Mouse (Mus musculus) liver, adult 2 months (tissue): Measurements from ENCODE around the gene Vcp. TPM values are rescaled to one million over a fixed set of nuclear protein-coding genes. Genes with fewer than 3 reads are reported as not detected.
A peak's percentile ranks its signal among the peaks of the same experiment; 100 is the strongest.

Source experiments
- DNase-seq: peaks from one replicate; pipeline ENCODE4 v3.0.0-alpha.2; 2011; ENCODE audit warnings: low read depth, low spot score; ENCODE audit errors: extremely low read depth
- H3K27ac ChIP-seq: fragments of 200-500 bp; replicated peaks from 2 replicates; pipeline ENCODE4 v1.5.1; 2012; ENCODE audit warnings: low read depth, mild to moderate bottlenecking, control low read depth, inconsistent platforms, low read length; ENCODE audit not compliant: insufficient read depth
- H3K27me3 ChIP-seq: fragments of 200-500 bp; 2 replicates; pipeline ENCODE4 v1.6.1; 2012; ENCODE audit warnings: mild to moderate bottlenecking, moderate library complexity, low read length, inconsistent platforms; ENCODE audit not compliant: control insufficient read depth, insufficient read depth
- H3K36me3 ChIP-seq: fragments of 200-500 bp; 2 replicates; pipeline ENCODE4 v1.6.1; 2012; ENCODE audit warnings: low read length, inconsistent platforms; ENCODE audit not compliant: control insufficient read depth, insufficient read depth
- H3K4me1 ChIP-seq: fragments of 200-500 bp; 2 replicates; pipeline ENCODE4 v1.6.1; 2011; ENCODE audit warnings: low read length; ENCODE audit not compliant: control insufficient read depth, insufficient read depth
- H3K4me3 ChIP-seq: fragments of 200-500 bp; 2 replicates; pipeline ENCODE4 v1.5.1; 2011; ENCODE audit warnings: low read depth, mild to moderate bottlenecking, control low read depth, low read length, moderate library complexity; ENCODE audit not compliant: insufficient read depth
- H3K79me2 ChIP-seq: fragments of 200-500 bp; 2 replicates; pipeline ENCODE4 v1.6.1; 2012; ENCODE audit warnings: inconsistent platforms, mild to moderate bottlenecking, low read length, moderate library complexity; ENCODE audit not compliant: control insufficient read depth, insufficient read depth
- H3K9ac ChIP-seq: fragments of 200-500 bp; 2 replicates; pipeline ENCODE4 v1.6.1; 2012; ENCODE audit warnings: low read depth, mild to moderate bottlenecking, control low read depth, inconsistent platforms, low read length
- CTCF ChIP-seq: fragments of 200-500 bp; IDR thresholded peaks from 2 replicates; pipeline ENCODE4 v1.5.1; 2011; ENCODE audit warnings: low read depth, low read length, control low read depth
- POLR2A ChIP-seq: fragments of 200-500 bp; IDR thresholded peaks from 2 replicates; pipeline ENCODE4 v1.6.1; 2011; ENCODE audit warnings: low read length, control low read depth; ENCODE audit not compliant: insufficient read depth; ENCODE audit errors: extremely low read depth
- WGBS: fragments of 180-500 bp; shearing (Covaris S2); methylation state at CpG from one replicate; pipeline ENCODE4 v1.1.7; 2018; 5-methylcytosine and 5-hydroxymethylcytosine counted together
- polyA plus RNA-seq: library from polyadenylated mRNA; depleted of rRNA; stranded (reverse); fragments of >200 nt; gene quantifications from 2 replicates; pipeline ENCODE4 v1.2.3, GENCODE M21; 2012
- total RNA-seq: library from RNA; depleted of rRNA; stranded (reverse); fragments of >200 nt; gene quantifications from 2 replicates; pipeline ENCODE4 v1.2.3, GENCODE M21; 2014

Gene Vcp
- total and polyA plus RNA-seq, 2 experiments: 157 to 182 TPM

- peaks cover 6% of the 10 kb centered on the region; the same call in 1 of the 2 replicates for H3K4me1 ChIP-seq
- no peak for DNase-seq
- no peak overlapping the region for H3K4me3 ChIP-seq
- 70% methylated on average over 10 of the region's 10 CpGs for WGBS
- no peaks in the 10 kb centered on the region for H3K27me3 ChIP-seq
- no peak overlapping the region for H3K9ac ChIP-seq
- no peaks in the 10 kb centered on the region for H3K36me3 ChIP-seq
- TF ChIP-seq POLR2A (no peak), CTCF (no peak)
- H3K27ac ChIP-seq: no peak overlapping the region
- no peaks in the 10 kb centered on the region for H3K79me2 ChIP-seq
These were observed 53.5 kb downstream of the Vcp start for GRCm38 (mm10) chr4:42946733-42947290.

DNA sequence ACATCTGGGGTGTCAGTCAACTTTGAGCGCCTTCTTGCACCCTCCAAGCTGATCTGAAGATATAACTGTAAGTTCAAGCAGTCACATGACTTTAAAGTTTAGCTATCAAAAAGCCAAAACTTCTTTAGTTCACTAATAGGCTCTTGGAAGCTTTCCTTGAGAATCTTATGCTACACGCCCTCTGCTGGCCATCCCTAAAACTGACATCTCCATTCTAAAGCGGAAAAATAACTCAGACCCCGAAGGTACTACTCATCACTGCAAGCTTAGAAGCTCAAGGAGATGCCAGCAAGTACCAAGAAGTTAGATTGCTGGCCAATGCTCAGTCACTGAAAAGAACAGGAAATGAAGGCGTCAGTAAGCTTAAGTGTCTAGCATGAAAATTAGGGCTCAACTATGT lies 54.4 kb downstream of the Vcp start:
- no peaks in the 10 kb centered on the region for H3K79me2 ChIP-seq
- H3K4me3 ChIP-seq: no peak overlapping the region
- no peaks in the 10 kb centered on the region for H3K36me3 ChIP-seq
- peak; percentile 24 for DNase-seq
- 8% methylated on average over 5 of the region's 5 CpGs for WGBS
- H3K27ac ChIP-seq: no peak overlapping the region
- peak; percentile 25; the same call in 1 of the 2 replicates for TF ChIP-seq CTCF
- no peak for TF ChIP-seq POLR2A
- peaks cover 6% of the 10 kb centered on the region; the same call in 1 of the 2 replicates for H3K4me1 ChIP-seq
- no peaks in the 10 kb centered on the region for H3K27me3 ChIP-seq
- no peak overlapping the region for H3K9ac ChIP-seq

DNA sequence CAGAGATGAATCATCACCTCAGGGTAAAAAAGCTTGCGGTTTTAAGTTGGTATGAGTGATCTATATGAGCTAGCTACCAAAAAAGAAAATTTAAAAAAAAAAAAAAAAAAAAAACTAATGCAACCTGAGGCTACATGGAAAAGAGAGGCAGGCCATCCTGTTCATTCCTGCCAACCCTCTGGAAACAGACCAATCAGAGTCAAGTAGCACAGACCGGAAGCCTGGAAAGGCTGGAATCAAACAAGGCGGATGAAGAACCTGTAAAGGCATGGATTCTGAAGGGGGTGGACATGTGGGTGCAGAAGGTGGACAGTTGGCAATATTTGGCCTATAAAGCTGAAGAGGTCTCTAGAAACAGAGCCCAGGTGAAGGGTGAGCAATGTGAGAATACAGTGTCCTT lies 54.9 kb downstream of the Vcp start:
- Histone ChIP-seq H3K9ac (no peak overlapping the region), H3K4me3 (no peak overlapping the region), H3K36me3 (no peaks in the 10 kb centered on the region), H3K27ac (no peak overlapping the region), H3K79me2 (no peaks in the 10 kb centered on the region), H3K4me1 (peaks cover 6% of the 10 kb centered on the region; the same call in 1 of the 2 replicates), H3K27me3 (no peaks in the 10 kb centered on the region)
- no peak for DNase-seq
- 90% methylated on average over 3 of the region's 3 CpGs for WGBS
- TF ChIP-seq CTCF (no peak), POLR2A (no peak)

- no peaks in the 10 kb centered on the region for H3K79me2 ChIP-seq
- H3K4me1 ChIP-seq: peaks cover 4% of the 10 kb centered on the region; the same call in 1 of the 2 replicates
- TF ChIP-seq CTCF (no peak), POLR2A (no peak)
- peak; percentile 41 for DNase-seq
- H3K27ac ChIP-seq: no peak overlapping the region
- H3K4me3 ChIP-seq: no peak overlapping the region
- no peaks in the 10 kb centered on the region for H3K27me3 ChIP-seq
- H3K9ac ChIP-seq: no peak overlapping the region
- no peaks in the 10 kb centered on the region for H3K36me3 ChIP-seq
- whole genome bisulfite sequencing: under 1% methylated on average over 6 of the region's 6 CpGs
These were observed 55.3 kb downstream of the Vcp start for GRCm38 (mm10) chr4:42945043-42945442.

- Histone ChIP-seq H3K79me2 (no peaks in the 10 kb centered on the region), H3K4me3 (no peak overlapping the region), H3K36me3 (no peaks in the 10 kb centered on the region), H3K27ac (no peak overlapping the region), H3K9ac (no peak overlapping the region), H3K27me3 (no peaks in the 10 kb centered on the region), H3K4me1 (peaks cover 3% of the 10 kb centered on the region; the same call in 1 of the 2 replicates)
- TF ChIP-seq POLR2A: no peak
- no peak for TF ChIP-seq CTCF
- DNase-seq: no peak
- 85% methylated on average over 9 of the region's 9 CpGs for WGBS
These were observed 56.1 kb downstream of the Vcp start for GRCm38 (mm10) chr4:42944185-42944584.

DNA sequence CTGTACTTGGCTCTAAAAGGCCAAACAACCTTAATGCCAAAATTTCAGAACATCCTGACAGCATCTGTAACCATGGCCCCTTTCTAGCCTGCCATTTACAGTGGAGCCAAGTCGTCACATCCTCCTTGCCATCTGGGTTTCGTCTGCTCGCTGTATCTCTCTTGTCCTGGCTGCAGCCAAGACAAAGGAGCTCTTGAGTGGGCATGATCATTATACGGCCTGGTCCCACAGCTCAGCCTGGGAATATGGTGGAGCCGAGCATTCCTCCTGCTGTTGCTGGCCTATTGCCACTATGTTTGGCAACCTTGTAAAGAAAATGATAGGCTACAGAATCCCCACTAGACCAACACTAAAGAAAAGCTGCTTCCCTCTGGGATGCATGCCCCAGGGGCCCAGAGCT lies 57.0 kb downstream of the Vcp start:
- H3K4me1 ChIP-seq: no peaks in the 10 kb centered on the region
- TF ChIP-seq POLR2A (no peak), CTCF (no peak)
- WGBS: 84% methylated on average over 5 of the region's 5 CpGs
- no peaks in the 10 kb centered on the region for H3K36me3 ChIP-seq
- no peaks in the 10 kb centered on the region for H3K27me3 ChIP-seq
- H3K9ac ChIP-seq: no peak overlapping the region
- H3K4me3 ChIP-seq: no peak overlapping the region
- H3K79me2 ChIP-seq: no peaks in the 10 kb centered on the region
- no peak for DNase-seq
- no peak overlapping the region for H3K27ac ChIP-seq
